Mouse (Mus musculus): Measurements from ENCODE around the gene Stard10.

- TF ChIP-seq CTCF (IDR thresholded peaks at IDR 0.05; ENCODE audit: control insufficient read depth, insufficient read depth, low read length) (no peak), POLR2A (IDR thresholded peaks at IDR 0.05; ENCODE audit: borderline replicate concordance, control insufficient read depth, low read depth, low read length) (no peak)
Observed at GRCm38 (mm10) chr7:101267457-101268259, 49.2 kb upstream of the Stard10 start.

Measured in bone marrow, adult 2 months (tissue).